Mouse (Mus musculus): ENCODE results near the gene Arnt2.

DNA sequence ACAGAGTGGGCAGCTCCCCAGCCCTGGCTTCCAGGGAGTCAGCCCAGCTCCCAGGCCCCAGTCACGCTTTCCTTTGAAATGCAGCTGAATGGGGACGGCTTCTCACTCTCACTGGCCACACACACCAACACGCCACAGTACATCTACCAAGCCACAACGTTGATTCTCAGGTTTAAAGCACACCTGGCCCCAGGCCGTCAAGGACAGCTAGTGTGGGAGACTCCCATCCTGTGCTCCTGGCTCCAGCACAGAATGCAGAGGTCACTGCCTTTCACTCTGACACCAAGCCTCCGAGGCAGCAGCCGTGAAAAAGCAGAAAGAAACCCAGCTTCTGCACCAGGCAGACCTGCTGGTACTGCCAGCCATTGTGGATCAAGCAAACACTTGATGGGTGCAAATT, 160.6 kb downstream of the Arnt2 start:
- TF ChIP-seq CTCF (IDR thresholded peaks at IDR 0.05; ENCODE audit: insufficient read depth, low read depth, low read length), result no peak
- TF ChIP-seq POLR2A (IDR thresholded peaks at IDR 0.05; ENCODE audit: insufficient read depth, low read depth, low read length), result no peak

All from olfactory bulb, adult 2 months (tissue).